Mouse (Mus musculus) heart, postnatal 0 days (tissue): ENCODE results near the gene Phgr1. TPM values are rescaled to one million over a fixed set of nuclear protein-coding genes. Genes with fewer than 3 reads are reported as not detected.

Experiments
- ATAC-seq: fragments of 200-750 bp; cut with Nextera tagmentation; 2 replicates; pipeline ENCODE4 v1.8.0; 2017; ENCODE audit warnings: low read depth, moderate number of reproducible peaks, moderate library complexity; ENCODE audit not compliant: insufficient read depth
- DNase-seq: peaks from one replicate; pipeline ENCODE4 v3.0.0-alpha.2; 2016; ENCODE audit warnings: low spot score
- H3K27ac ChIP-seq: fragments of 300-500 bp; sonication (generic); 2 replicates; pipeline ENCODE4 v1.5.1; 2014; ENCODE audit warnings: low read depth, mild to moderate bottlenecking
- H3K27me3 ChIP-seq: fragments of 300-500 bp; sonication (generic); 2 replicates; pipeline ENCODE4 v1.6.1; 2014; ENCODE audit warnings: low read length, mixed read lengths; ENCODE audit not compliant: control insufficient read depth, insufficient read depth
- H3K36me3 ChIP-seq: fragments of 300-500 bp; sonication (generic); replicated peaks from 2 replicates; pipeline ENCODE4 v1.6.1; 2014; ENCODE audit warnings: low read length, mixed read lengths; ENCODE audit not compliant: control insufficient read depth, insufficient read depth
- H3K4me1 ChIP-seq: fragments of 300-500 bp; sonication (generic); 2 replicates; pipeline ENCODE4 v1.6.1; 2014; ENCODE audit warnings: antibody characterized with exemption; ENCODE audit not compliant: control insufficient read depth, insufficient read depth
- H3K4me2 ChIP-seq: fragments of 300-500 bp; sonication (generic); 2 replicates; pipeline ENCODE4 v1.6.1; 2014; ENCODE audit warnings: low read depth, mild to moderate bottlenecking, low read length, moderate library complexity
- H3K4me3 ChIP-seq: fragments of 300-500 bp; sonication (generic); 2 replicates; pipeline ENCODE4 v1.5.1; 2014; ENCODE audit warnings: low read depth, low read length
- H3K9ac ChIP-seq: fragments of 300-500 bp; sonication (generic); replicated peaks from 2 replicates; pipeline ENCODE4 v1.6.1; 2014; ENCODE audit warnings: low read depth, low read length, mixed read lengths
- H3K9me3 ChIP-seq: fragments of 300-500 bp; sonication (generic); replicated peaks from 2 replicates; pipeline ENCODE4 v1.6.1; 2016; ENCODE audit warnings: low read length; ENCODE audit not compliant: control insufficient read depth
- CTCF ChIP-seq: IDR thresholded peaks from 2 replicates; pipeline ENCODE4 v1.5.1; 2016; ENCODE audit warnings: antibody characterized with exemption, control low read depth, low read depth
- EP300 ChIP-seq: IDR thresholded peaks from 2 replicates; pipeline ENCODE4 v1.6.1; 2016; ENCODE audit warnings: antibody characterized with exemption, low read depth
- WGBS: fragments of 180-500 bp; shearing (Covaris S2); extraction: QIAGEN DNeasy Blood & Tissue Kit; methylation state at CpG from one replicate; pipeline ENCODE4 v1.1.7; 2014; 5-methylcytosine and 5-hydroxymethylcytosine counted together
- polyA plus RNA-seq: library from polyadenylated mRNA; unstranded; fragments of >200 nt; fragmentation: Nextera tagmentation; extraction: Ambion mirVana; gene quantifications from 2 replicates; pipeline ENCODE4 v1.2.1, GENCODE M21; 2015
- total RNA-seq: library from RNA; depleted of rRNA; stranded (reverse); fragments of >200 nt; gene quantifications from 2 replicates; pipeline ENCODE4 v1.2.3, GENCODE M21; 2014; ENCODE audit warnings: low replicate concordance

The Phgr1 gene
- total and polyA plus RNA-seq, 2 experiments from 2014 or later: not detected

DNA sequence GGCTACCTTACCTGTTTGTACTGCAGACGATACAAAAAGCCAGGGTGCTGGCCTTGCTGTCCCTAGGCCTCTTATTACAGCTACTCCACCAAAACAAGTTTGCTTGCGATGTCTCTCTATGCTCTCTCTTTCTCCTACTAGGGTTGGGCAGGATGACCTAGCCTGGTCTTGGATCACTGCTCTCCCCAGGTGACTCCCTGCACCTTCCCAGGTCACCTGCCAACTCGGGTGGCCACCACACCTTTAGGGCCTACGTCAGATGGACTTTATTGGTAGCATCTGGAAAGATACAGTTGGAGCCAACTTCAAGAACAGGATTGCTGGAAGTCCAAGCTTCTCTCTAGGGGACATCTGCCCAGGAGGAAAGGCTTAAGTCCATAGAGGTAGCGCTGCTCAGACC is 7.7 kb upstream of the Phgr1 start:
- Histone ChIP-seq H3K4me3 (no peak overlapping the region), H3K27me3 (no peaks in the 10 kb centered on the region), H3K9ac (no peak overlapping the region), H3K36me3 (no peaks in the 10 kb centered on the region), H3K27ac (no peak overlapping the region), H3K4me1 (peaks cover 43% of the 10 kb centered on the region), H3K9me3 (0 out of 2 replicates have a peak, but pooled peaks cover 3% of the 10 kb centered on the region), H3K4me2 (no peak overlapping the region)
- DNase-seq: no peak
- no peak for ATAC-seq
- TF ChIP-seq CTCF (no peak), EP300 (no peak)
- 79% methylated on average over 5 of the region's 5 CpGs for WGBS

DNA sequence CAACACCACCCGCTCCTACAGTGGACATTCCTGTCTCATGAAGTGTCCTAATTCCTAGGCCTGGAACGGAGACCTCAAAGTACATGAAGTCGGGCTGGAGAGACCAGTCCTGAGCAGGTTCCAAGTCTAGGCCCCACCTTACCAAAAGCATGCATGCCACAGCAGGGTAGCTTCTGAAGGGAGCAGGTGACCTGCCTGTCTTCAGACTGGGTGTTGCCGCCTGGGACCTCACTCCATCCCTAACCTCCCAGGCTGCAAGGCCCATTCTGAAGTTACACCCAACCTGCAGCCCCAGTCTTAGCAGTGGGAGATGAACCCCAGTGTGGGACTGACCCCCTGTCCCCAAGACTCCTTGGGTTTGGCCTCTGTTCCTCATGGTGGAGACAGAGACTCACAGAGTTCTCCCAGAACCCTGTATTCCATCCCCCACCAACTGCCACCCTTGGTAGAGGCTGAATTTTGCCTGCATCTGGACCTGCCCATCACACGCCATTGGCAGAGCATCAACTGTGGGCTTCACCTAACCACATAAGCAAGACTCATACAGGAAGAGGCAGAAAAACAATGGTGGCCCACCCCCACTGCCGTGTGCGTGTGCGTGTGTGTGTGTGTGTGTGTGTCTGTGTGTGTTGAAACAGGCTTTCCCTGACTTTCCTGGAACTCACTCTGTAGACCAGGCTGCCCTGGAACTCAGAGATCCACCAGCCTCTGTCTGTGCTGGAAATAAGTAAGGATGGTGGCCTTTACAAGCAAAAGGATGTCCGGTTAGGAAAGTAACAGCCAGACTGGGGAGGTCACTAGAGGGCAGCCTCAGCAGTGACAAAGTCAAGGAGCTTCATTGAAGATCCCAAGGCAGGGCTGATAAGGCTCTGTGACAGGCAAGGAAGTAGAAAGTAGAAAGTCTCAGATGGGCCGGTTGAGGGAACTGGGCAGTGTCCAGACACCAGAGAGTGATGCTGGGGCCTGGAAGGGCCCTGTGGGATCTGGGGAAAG is 6.2 kb upstream of the Phgr1 start:
- Histone ChIP-seq H3K27ac (no peak overlapping the region), H3K4me1 (peaks cover 31% of the 10 kb centered on the region), H3K4me2 (no peak overlapping the region), H3K36me3 (no peaks in the 10 kb centered on the region), H3K9me3 (0 out of 2 replicates have a peak, but pooled peaks cover 3% of the 10 kb centered on the region), H3K27me3 (no peaks in the 10 kb centered on the region), H3K4me3 (no peak overlapping the region), H3K9ac (no peak overlapping the region)
- 68% methylated on average over 10 of the region's 10 CpGs for WGBS
- ATAC-seq: no peak
- DNase-seq: no peak
- no peak for TF ChIP-seq EP300
- TF ChIP-seq CTCF: no peak

DNA sequence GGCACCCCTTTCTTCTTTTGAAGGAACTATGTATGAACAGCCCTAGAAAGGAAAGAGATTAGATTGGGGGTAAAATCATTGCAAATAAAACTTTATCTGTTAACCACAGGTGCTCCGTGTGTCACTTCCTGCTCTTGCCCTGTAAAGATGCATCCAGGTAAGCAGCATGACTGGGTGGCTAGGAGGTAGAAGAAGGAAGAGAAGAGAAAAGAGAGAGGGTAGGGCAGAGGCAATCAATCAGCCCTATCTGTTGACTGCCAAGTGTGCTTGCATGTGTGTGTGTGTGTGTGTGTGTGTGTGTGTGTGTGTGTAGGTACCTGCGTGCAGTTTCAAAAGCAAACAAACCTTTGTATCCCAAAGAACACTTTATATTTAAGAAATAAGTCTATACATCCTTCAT is 2.0 kb downstream of the Phgr1 start:
- WGBS: 79% methylated on average over 2 of the region's 2 CpGs
- H3K36me3 ChIP-seq: no peaks in the 10 kb centered on the region
- H3K4me1 ChIP-seq: no peaks in the 10 kb centered on the region
- no peaks in the 10 kb centered on the region for H3K27me3 ChIP-seq
- H3K4me2 ChIP-seq: no peak overlapping the region
- H3K9ac ChIP-seq: no peak overlapping the region
- H3K4me3 ChIP-seq: no peak overlapping the region
- TF ChIP-seq EP300 (no peak), CTCF (no peak)
- H3K27ac ChIP-seq: no peak overlapping the region
- H3K9me3 ChIP-seq: 0 out of 2 replicates have a peak, but pooled peaks cover 2% of the 10 kb centered on the region
- DNase-seq (no peak), ATAC-seq (no peak)

DNA sequence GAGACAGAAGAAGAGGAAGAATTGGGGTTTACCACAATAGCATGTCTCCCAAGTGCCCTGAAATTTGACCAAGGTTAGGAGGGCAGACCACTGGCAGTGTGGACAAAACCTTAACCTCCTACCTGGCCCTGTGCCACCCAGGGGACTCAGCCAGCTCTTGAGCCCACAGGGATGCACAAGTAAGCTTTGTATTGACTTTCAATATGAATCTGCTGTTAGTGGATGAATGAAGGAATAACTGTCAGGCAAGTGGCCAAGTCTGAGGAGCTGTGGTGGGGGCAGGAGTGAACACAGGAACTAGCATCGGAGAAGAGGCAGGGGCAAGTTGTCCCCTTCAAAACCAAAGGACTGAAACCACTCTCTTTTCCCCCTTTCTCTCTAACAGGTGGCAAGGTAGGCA is 2.8 kb downstream of the Phgr1 start:
- H3K27me3 ChIP-seq: 0 out of 2 replicates have a peak, but pooled peaks cover 4% of the 10 kb centered on the region
- no peak for DNase-seq
- H3K9ac ChIP-seq: no peak overlapping the region
- TF ChIP-seq CTCF (no peak), EP300 (no peak)
- WGBS: 58% methylated on average over 1 of the region's 1 CpGs
- no peak overlapping the region for H3K4me2 ChIP-seq
- H3K36me3 ChIP-seq: no peaks in the 10 kb centered on the region
- ATAC-seq: no peak
- H3K4me3 ChIP-seq: no peak overlapping the region
- H3K9me3 ChIP-seq: no peaks in the 10 kb centered on the region
- no peak overlapping the region for H3K27ac ChIP-seq
- no peaks in the 10 kb centered on the region for H3K4me1 ChIP-seq

DNA sequence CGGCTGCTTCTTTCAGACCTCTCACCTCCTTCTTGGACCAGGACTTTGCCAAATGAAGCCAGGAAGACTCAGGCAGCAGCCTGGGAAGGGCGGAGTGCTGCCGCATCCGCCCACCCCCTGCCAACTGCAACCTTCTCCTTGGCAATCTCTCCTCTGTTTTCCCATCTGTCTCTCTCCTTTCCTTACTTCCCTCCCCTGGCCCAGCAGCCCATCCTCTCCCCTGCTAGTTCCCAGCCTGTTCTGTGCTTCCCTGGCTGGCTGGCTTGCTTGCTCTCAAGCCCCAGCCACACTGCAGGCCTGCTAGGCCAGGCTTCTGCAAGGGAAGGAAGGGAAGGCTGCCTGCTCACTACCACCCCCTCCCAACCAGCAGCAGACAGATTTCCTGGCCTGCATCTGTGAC is 3.3 kb downstream of the Phgr1 start:
- WGBS: 70% methylated on average over 3 of the region's 4 CpGs
- Histone ChIP-seq H3K4me2 (no peak overlapping the region), H3K9me3 (no peaks in the 10 kb centered on the region), H3K4me1 (no peaks in the 10 kb centered on the region), H3K36me3 (no peaks in the 10 kb centered on the region), H3K27ac (peak overlapping the region; percentile 2; the same call in 1 of the 2 replicates), H3K27me3 (0 out of 2 replicates have a peak, but pooled peaks cover 4% of the 10 kb centered on the region), H3K4me3 (no peak overlapping the region), H3K9ac (no peak overlapping the region)
- DNase-seq: no peak
- ATAC-seq: peak; percentile 44; the same call in 1 of the 2 replicates
- TF ChIP-seq EP300: no peak
- no peak for TF ChIP-seq CTCF
